Mouse (Mus musculus) E14TG2a.4 (cell line): ENCODE measurements around the gene Pcbp2.

Experiments
- H3K27me3 ChIP-seq: 2 replicates; pipeline ENCODE4 v1.6.1; 2014; ENCODE audit warnings: low read length, control low read depth; ENCODE audit not compliant: insufficient read depth
- H3K36me3 ChIP-seq: 2 replicates; pipeline ENCODE4 v1.6.1; 2014; ENCODE audit warnings: low read length, control low read depth; ENCODE audit not compliant: insufficient read depth
- H3K4me1 ChIP-seq: replicated peaks from 2 replicates; pipeline ENCODE4 v1.6.1; 2014; ENCODE audit warnings: low read depth, low read length, control low read depth
- H3K4me3 ChIP-seq: replicated peaks from 2 replicates; pipeline ENCODE4 v1.5.1; 2014; ENCODE audit warnings: mild to moderate bottlenecking, low read length
- H3K9me3 ChIP-seq: 2 replicates; pipeline ENCODE4 v1.6.1; 2014; ENCODE audit warnings: low read length, control low read depth
- CTCF ChIP-seq: conservative IDR thresholded peaks from 2 replicates; pipeline ENCODE4 v1.5.1; 2014; ENCODE audit warnings: low read length
- NANOG ChIP-seq: IDR thresholded peaks from 2 replicates; pipeline ENCODE4 v1.6.1; 2014; ENCODE audit warnings: borderline replicate concordance, low read length, mixed read lengths
- POU5F1 ChIP-seq: IDR thresholded peaks from 2 replicates; pipeline ENCODE4 v1.6.1; 2014; ENCODE audit warnings: low read length, borderline replicate concordance

The Pcbp2 gene

DNA sequence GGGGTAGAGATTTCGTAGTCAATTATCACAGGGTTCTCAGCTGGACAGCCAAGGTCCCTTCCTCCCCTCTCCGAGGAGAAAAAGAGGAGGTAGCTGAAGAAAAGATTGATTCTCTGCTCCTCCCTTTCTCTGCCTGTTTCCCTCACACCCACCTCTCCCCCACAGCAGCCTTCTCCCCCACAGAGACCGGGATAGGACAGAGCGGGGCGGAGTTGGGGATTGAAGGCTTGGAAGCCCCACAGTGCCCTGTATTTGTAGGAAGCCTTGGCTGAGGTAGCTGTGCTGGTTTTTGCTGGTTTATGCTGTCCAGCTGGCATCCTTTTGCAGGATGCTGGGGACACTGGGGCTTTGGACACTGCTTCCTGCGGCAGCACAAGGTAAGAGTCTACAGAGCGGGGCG, 25.2 kb upstream of the Pcbp2 start, which contains the start of gene Amhr2:
Gene Amhr2, plus strand, starts transcription at position 222 of the 400 bp plus-strand sequence.
- no peak for TF ChIP-seq POU5F1
- no peak for TF ChIP-seq NANOG
- Histone ChIP-seq H3K36me3 (no peaks in the 10 kb centered on the region), H3K9me3 (no peaks in the 10 kb centered on the region)

DNA sequence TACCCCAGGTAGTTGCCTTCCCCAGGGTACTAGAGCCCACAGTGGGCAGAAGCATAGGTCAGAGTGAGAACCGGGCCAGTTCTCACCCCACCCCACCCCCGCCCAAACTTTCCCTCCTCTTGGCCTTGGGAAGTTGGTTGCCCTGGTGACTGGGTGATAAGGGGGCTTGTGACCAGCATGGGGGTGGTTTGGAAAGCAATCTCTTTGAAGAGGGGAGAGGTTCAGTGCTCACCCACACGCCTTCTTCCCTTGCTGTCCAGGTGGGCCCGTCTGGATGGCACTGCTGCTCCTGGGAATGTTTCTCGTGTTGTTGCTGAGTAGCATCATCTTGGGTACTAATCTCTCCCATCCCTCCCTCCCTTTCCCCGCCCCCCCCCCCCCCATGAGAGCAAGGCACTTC, 23.9 kb upstream of the Pcbp2 start:
- no peaks in the 10 kb centered on the region for H3K36me3 ChIP-seq
- TF ChIP-seq CTCF (no peak), NANOG (no peak), POU5F1 (no peak)
- peaks cover 6% of the 10 kb centered on the region; the same call in 1 of the 2 replicates for H3K27me3 ChIP-seq
- H3K4me3 ChIP-seq = no peak overlapping the region
- H3K9me3 ChIP-seq = no peaks in the 10 kb centered on the region
- H3K4me1 ChIP-seq = peaks cover 40% of the 10 kb centered on the region

More for the DNA sequence above, 25.2 kb upstream of the Pcbp2 start, which contains the start of gene Amhr2:
- peaks cover 28% of the 10 kb centered on the region for H3K4me1 ChIP-seq
- H3K4me3 ChIP-seq = peak within 1 kb of the TSS; percentile 37
- peaks cover 6% of the 10 kb centered on the region; the same call in 1 of the 2 replicates for H3K27me3 ChIP-seq

- H3K4me3 ChIP-seq = no peak overlapping the region
- peaks cover 68% of the 10 kb centered on the region for H3K4me1 ChIP-seq
- H3K36me3 ChIP-seq = peaks cover 7% of the 10 kb centered on the region; the same call in 1 of the 2 replicates
- TF ChIP-seq CTCF (no peak), POU5F1 (no peak), NANOG (no peak)
- no peaks in the 10 kb centered on the region for H3K9me3 ChIP-seq
- H3K27me3 ChIP-seq = peaks cover 8% of the 10 kb centered on the region
These were observed 21.0 kb upstream of the Pcbp2 start for GRCm38 (mm10) chr15:102449366-102449765.

GRCm38 (mm10) chr15:102450928-102451327, 19.4 kb upstream of the Pcbp2 start:
- Histone ChIP-seq H3K4me1 (peaks cover 59% of the 10 kb centered on the region), H3K4me3 (peak overlapping the region; percentile 43; the same call in 1 of the 2 replicates), H3K9me3 (no peaks in the 10 kb centered on the region), H3K27me3 (peaks cover 3% of the 10 kb centered on the region; the same call in 1 of the 2 replicates), H3K36me3 (peaks cover 7% of the 10 kb centered on the region; the same call in 1 of the 2 replicates)
- TF ChIP-seq NANOG = no peak
- no peak for TF ChIP-seq CTCF
- no peak for TF ChIP-seq POU5F1

DNA sequence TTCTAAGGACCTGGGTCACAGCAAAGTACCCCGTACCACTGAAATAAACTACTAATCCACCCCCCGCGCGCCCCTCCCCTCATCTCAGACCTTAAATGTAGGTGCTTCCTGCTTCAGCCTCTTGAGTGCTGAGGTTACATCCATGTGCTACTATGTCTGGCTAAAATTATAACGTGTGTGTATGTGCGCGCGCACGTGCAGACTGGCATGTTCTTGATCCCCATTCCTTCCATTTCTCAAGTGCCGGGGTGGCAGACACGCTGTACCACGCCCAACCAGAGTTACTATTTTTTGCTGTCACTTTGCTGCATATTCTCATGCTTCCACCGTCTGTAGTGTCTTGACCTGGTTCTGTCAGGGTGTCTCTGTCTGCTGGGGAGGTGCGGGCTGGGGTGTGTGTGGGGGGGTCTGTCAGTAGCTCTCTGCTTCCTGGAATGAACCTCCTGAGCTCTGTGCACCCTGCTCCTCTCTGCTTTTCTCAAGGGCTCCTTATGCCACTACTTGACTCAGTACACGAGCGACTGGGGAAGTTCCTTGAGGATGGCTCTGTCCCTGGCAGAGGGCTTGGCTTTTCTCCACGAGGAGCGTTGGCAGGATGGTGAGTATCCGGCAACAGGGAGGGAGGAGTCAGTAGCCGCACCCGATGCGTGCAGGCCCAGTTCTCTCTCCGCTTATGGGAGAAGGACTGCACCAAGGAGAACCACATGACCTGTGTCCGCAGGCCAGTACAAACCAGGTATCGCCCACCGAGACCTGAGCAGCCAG, 18.5 kb upstream of the Pcbp2 start:
- Histone ChIP-seq H3K9me3 (no peaks in the 10 kb centered on the region), H3K4me1 (peaks cover 56% of the 10 kb centered on the region), H3K36me3 (peaks cover 7% of the 10 kb centered on the region; the same call in 1 of the 2 replicates), H3K27me3 (peaks cover 3% of the 10 kb centered on the region; the same call in 1 of the 2 replicates), H3K4me3 (peak overlapping the region; percentile 75)
- no peak for TF ChIP-seq NANOG
- TF ChIP-seq POU5F1 = no peak
- TF ChIP-seq CTCF = no peak

- no peak for TF ChIP-seq NANOG
- peak; percentile 54 for TF ChIP-seq CTCF
- no peak for TF ChIP-seq POU5F1
- Histone ChIP-seq H3K4me3 (no peak overlapping the region), H3K36me3 (peaks cover 9% of the 10 kb centered on the region; the same call in 1 of the 2 replicates)
These were observed 14.3 kb upstream of the Pcbp2 start for GRCm38 (mm10) chr15:102455993-102456392.

DNA sequence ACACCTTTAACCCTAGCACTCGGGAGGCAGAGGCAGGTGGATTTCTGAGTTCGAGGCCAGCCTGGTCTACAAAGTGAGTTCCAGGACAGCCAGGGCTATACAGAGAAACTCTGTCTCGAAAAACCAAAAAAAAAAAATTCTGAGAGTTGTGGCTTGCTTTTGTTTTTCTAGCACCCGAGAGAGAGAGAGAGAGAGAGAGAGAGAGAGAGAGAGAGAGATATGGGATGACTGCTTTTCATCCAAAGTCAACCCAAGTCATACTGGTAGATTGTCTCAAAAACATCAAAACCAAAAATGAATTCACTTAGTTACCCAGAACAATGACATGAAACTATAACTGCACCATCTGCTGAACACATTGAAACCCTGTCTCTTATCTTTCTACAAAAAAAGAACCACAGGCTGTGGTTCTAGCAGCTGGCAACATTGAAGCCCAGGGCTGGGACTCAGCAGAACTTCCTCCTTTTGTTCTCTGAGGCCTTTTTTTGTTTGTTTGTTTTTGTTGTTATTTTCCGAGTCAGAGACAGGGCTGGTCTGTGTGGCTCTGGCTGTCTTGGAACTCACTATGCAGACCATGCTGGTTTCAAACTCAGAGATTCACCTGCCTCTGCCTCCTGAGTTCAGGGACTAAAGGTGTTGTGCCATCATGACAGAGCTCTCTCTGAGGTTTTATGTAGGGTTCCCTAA, 12.1 kb upstream of the Pcbp2 start:
- peaks cover 24% of the 10 kb centered on the region for H3K36me3 ChIP-seq
- H3K9me3 ChIP-seq = no peaks in the 10 kb centered on the region
- H3K4me1 ChIP-seq = peaks cover 70% of the 10 kb centered on the region
- no peak for TF ChIP-seq POU5F1
- no peak for TF ChIP-seq CTCF
- TF ChIP-seq NANOG = no peak
- H3K4me3 ChIP-seq = peak overlapping the region; percentile 80; the same call in 1 of the 2 replicates
- H3K27me3 ChIP-seq = no peaks in the 10 kb centered on the region

More at GRCm38 (mm10) chr15:102455993-102456392, 14.3 kb upstream of the Pcbp2 start:
- peaks cover 3% of the 10 kb centered on the region; the same call in 1 of the 2 replicates for H3K27me3 ChIP-seq
- peaks cover 73% of the 10 kb centered on the region for H3K4me1 ChIP-seq
- H3K9me3 ChIP-seq = no peaks in the 10 kb centered on the region

- peak within 1 kb of the TSS; percentile 80 for H3K4me3 ChIP-seq
- H3K36me3 ChIP-seq = peaks cover 27% of the 10 kb centered on the region
- TF ChIP-seq POU5F1 (no peak), CTCF (peak; percentile 35), NANOG (0 out of 2 replicates have a peak, but pooled peaks have one; percentile 13)
- H3K27me3 ChIP-seq = no peaks in the 10 kb centered on the region
- H3K9me3 ChIP-seq = no peaks in the 10 kb centered on the region
- peaks cover 70% of the 10 kb centered on the region for H3K4me1 ChIP-seq
These were observed 11.4 kb upstream of the Pcbp2 start, which contains the start of gene Prr13 for GRCm38 (mm10) chr15:102458904-102459317. Gene Prr13 (plus strand): TSS chr15:102459028.
